Mouse (Mus musculus): ENCODE data around the gene Kitl.

- TF ChIP-seq CTCF (IDR thresholded peaks at IDR 0.05; ENCODE audit: borderline replicate concordance, extremely low read depth, insufficient read depth, insufficient read length) (no peak), POLR2A (IDR thresholded peaks at IDR 0.05; ENCODE audit: borderline replicate concordance, extremely low read depth, insufficient read depth, insufficient read length, poor library complexity, severe bottlenecking) (no peak)
Measured at GRCm38 (mm10) chr10:99992121-99992520, 23.3 kb upstream of the Kitl start.
